Mouse (Mus musculus): ENCODE results near the gene Cfap45.

DNA sequence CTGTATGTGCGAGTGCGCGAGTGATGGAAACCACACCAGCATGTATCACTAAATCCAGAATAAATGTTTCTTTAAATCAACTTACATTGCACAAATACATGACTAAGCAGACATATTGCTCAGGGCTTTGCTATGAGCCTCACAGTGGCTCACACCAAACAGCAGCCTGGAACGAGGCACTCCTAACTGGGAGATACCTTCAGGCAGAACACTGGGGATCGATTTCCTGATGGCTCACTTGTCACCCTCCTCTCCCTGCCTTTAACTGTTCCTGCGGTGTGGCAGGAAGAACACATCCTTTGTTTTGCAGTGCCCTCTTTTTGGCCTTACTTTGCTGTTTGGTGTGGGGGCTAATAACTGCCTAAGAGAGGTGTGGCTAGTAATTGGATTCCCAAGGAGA is 957 bp upstream of the Cfap45 start:
- no peak for TF ChIP-seq CTCF (IDR thresholded peaks at IDR 0.05; ENCODE audit: control insufficient read depth, insufficient read depth, insufficient read length)
- no peak for TF ChIP-seq FOSL1 (IDR thresholded peaks at IDR 0.05; ENCODE audit: insufficient read depth, low read length, poor library complexity, severe bottlenecking)
- TF ChIP-seq MYOG (IDR thresholded peaks at IDR 0.05; ENCODE audit: control insufficient read depth, extremely low read depth, insufficient read length): no peak
- TF ChIP-seq MAX (IDR thresholded peaks at IDR 0.05): no peak

Measured in C2C12 (cell line).